Mouse (Mus musculus) intestine, embryonic 14.5 days (tissue): ENCODE data around the gene Smim27. TPM values are rescaled to one million over a fixed set of nuclear protein-coding genes. Genes with fewer than 3 reads are reported as not detected.

ENCODE experiments used
- ATAC-seq: fragments of 200-750 bp; cut with Nextera tagmentation; replicated peaks from 2 replicates; pipeline ENCODE4 v1.8.0; 2017; ENCODE audit warnings: low read depth, moderate number of reproducible peaks, moderate TSS enrichment, moderate library complexity; ENCODE audit not compliant: low FRiP score, low TSS enrichment
- DNase-seq: peaks from one replicate; pipeline ENCODE4 v3.0.0-alpha.2; 2018; ENCODE audit warnings: low spot score
- H3K27ac ChIP-seq: fragments of 300-500 bp; sonication (generic); 2 replicates; pipeline ENCODE4 v1.5.1; 2014; ENCODE audit warnings: low read depth, mild to moderate bottlenecking, control low read depth
- H3K27me3 ChIP-seq: fragments of 300-500 bp; sonication (generic); replicated peaks from 2 replicates; pipeline ENCODE4 v1.6.1; 2014; ENCODE audit warnings: low read length, control low read depth; ENCODE audit not compliant: control insufficient read depth, insufficient read depth
- H3K36me3 ChIP-seq: fragments of 300-500 bp; sonication (generic); 2 replicates; pipeline ENCODE4 v1.6.1; 2014; ENCODE audit warnings: low read length, control low read depth; ENCODE audit not compliant: control insufficient read depth, insufficient read depth
- H3K4me1 ChIP-seq: fragments of 300-500 bp; sonication (generic); replicated peaks from 2 replicates; pipeline ENCODE4 v1.6.1; 2014; ENCODE audit warnings: low read length, control low read depth, mixed read lengths; ENCODE audit not compliant: control insufficient read depth, insufficient read depth
- H3K4me2 ChIP-seq: fragments of 300-500 bp; sonication (generic); 2 replicates; pipeline ENCODE4 v1.6.1; 2014; ENCODE audit warnings: low read length
- H3K4me3 ChIP-seq: fragments of 300-500 bp; sonication (generic); 2 replicates; pipeline ENCODE4 v1.5.1; 2014; ENCODE audit warnings: low read depth, low read length, control low read depth, mixed read lengths
- H3K9ac ChIP-seq: fragments of 300-500 bp; sonication (generic); 2 replicates; pipeline ENCODE4 v1.6.1; 2014; ENCODE audit warnings: mild to moderate bottlenecking, low read length
- H3K9me3 ChIP-seq: fragments of 300-500 bp; sonication (generic); 2 replicates; pipeline ENCODE4 v1.6.1; 2016; ENCODE audit warnings: low read length, control low read depth; ENCODE audit not compliant: control insufficient read depth
- WGBS: fragments of 180-500 bp; shearing (Covaris S2); extraction: QIAGEN DNeasy Blood & Tissue Kit; methylation state at CpG from one replicate; pipeline ENCODE4 v1.1.7; 2014; 5-methylcytosine and 5-hydroxymethylcytosine counted together
- polyA plus RNA-seq: library from polyadenylated mRNA; unstranded; fragments of >200 nt; fragmentation: Nextera tagmentation; extraction: Ambion mirVana; gene quantifications from 2 replicates; pipeline ENCODE4 v1.2.1, GENCODE M21; 2014

Gene Smim27
- polyA plus RNA-seq, 1 experiment from 2014 or later = 43.5 TPM

GRCm38 (mm10) chr4:40233062-40233664 lies 36.2 kb upstream of the Smim27 start:
- no peaks in the 10 kb centered on the region for H3K4me1 ChIP-seq
- no peak overlapping the region for H3K9ac ChIP-seq
- H3K27me3 ChIP-seq = no peaks in the 10 kb centered on the region
- DNase-seq (no peak), ATAC-seq (no peak)
- no peaks in the 10 kb centered on the region for H3K9me3 ChIP-seq
- H3K4me2 ChIP-seq = no peak overlapping the region
- H3K36me3 ChIP-seq = no peaks in the 10 kb centered on the region
- no peak overlapping the region for H3K27ac ChIP-seq
- 95% methylated on average over 7 of the region's 7 CpGs for WGBS
- H3K4me3 ChIP-seq = no peak overlapping the region

DNA sequence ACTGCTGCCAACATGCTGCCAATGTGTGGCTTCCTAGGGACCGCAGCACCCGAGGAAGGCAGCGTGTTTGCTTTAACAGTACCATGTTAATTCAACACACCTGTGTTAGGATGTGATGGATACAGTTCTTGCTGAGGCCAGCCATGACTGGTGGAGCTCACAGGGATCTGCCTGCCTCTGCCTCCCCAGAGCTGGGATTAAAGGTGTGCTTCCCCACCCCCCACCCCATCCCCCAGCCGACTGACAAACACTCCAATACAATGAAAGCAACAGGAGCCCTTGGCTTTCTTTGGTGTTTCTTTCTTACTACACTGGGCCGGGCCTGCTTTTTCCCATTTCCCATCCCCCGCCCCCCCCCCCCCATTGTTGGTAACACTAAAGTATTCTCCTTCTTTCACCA lies 35.1 kb upstream of the Smim27 start:
- Histone ChIP-seq H3K36me3 (no peaks in the 10 kb centered on the region), H3K27ac (no peak overlapping the region), H3K4me3 (no peak overlapping the region)

DNA sequence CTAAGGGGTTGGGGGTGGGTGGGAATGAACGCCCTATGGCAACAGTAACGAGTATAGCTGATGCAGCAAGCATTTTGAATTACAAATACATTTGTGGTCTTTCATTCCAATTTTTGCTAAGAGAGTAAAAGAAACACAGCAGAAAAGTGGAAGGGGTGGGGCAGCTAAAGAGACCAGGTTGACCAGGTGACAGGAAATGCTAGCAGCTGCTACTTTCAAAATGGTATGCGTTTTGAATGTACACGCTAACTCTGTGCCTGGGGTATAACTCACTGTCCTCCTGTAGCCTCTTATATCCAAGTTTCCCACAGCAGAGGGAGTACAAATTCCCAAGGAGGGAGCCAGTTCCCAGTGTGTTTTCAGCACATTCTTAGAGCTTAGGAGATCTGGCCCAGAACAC lies 32.5 kb upstream of the Smim27 start:
- peaks cover 3% of the 10 kb centered on the region; the same call in 1 of the 2 replicates for H3K4me1 ChIP-seq
- 70% methylated on average over 4 of the region's 4 CpGs for WGBS
- no peak overlapping the region for H3K4me2 ChIP-seq
- DNase-seq (no peak), ATAC-seq (no peak)
- no peaks in the 10 kb centered on the region for H3K36me3 ChIP-seq
- no peaks in the 10 kb centered on the region for H3K27me3 ChIP-seq
- H3K9me3 ChIP-seq = no peaks in the 10 kb centered on the region
- H3K9ac ChIP-seq = no peak overlapping the region
- H3K27ac ChIP-seq = no peak overlapping the region
- H3K4me3 ChIP-seq = no peak overlapping the region

More for the DNA sequence above, 35.1 kb upstream of the Smim27 start:
- H3K9ac ChIP-seq = no peak overlapping the region
- no peak for ATAC-seq
- 81% methylated on average over 6 of the region's 6 CpGs for WGBS
- H3K27me3 ChIP-seq = no peaks in the 10 kb centered on the region
- no peak for DNase-seq
- H3K4me1 ChIP-seq = peaks cover 3% of the 10 kb centered on the region; the same call in 1 of the 2 replicates
- no peaks in the 10 kb centered on the region for H3K9me3 ChIP-seq
- H3K4me2 ChIP-seq = no peak overlapping the region

DNA sequence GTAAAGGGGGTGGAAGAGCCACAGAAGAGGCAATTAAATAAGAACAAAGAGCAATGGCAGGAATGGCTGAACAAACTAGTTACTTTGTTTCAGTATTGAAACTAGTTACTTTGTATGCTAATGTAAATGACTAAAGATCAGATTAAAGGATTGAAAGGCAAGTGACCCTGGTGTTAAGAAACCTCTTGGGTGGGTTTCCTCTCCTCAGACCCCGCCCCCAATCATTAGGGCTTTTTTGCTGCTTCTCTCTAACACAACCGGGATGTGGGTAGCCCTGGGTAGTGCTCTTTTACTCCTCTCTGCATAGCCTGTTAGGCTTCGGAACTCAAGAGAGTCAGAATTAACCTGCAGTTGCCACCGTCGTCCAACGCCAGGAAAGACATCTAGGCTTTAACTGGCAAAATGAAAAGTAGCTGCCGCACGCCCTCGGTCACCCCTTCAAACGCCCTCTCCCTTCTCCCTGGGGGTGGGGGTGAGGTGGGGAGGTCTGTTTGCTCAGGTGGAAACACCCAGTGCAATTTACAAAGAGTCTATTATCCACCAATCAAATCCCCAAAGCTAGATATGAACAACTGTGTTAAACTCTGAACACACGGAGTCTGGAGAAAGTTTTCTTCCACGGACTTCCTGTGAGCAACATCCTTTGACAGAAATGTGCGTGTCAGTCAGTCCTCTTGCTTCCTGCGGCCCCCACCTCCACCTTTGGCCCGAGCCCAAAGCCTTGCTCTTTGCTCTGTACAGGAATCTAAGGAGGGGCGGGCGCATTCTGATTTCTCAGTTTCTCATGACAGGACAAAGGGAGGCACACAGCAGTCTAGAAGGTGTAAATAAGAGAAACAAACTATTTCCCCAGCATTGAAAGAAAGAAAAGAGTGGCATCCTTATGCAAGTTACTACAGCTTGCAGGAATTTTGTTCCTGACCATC lies 30.6 kb upstream of the Smim27 start:
- peak; percentile 71 for DNase-seq
- Histone ChIP-seq H3K4me1 (peaks cover 3% of the 10 kb centered on the region; the same call in 1 of the 2 replicates), H3K9me3 (no peaks in the 10 kb centered on the region)

GRCm38 (mm10) chr4:40239409-40240271 lies 29.7 kb upstream of the Smim27 start, which contains the start of gene Ddx58:
Gene Ddx58 (minus strand): TSS chr4:40239828.
- Histone ChIP-seq H3K4me2 (peak within 1 kb of the TSS; percentile 55), H3K4me3 (peak within 1 kb of the TSS; percentile 56), H3K9me3 (no peaks in the 10 kb centered on the region), H3K27ac (peak within 1 kb of the TSS; percentile 4; the same call in 1 of the 2 replicates), H3K9ac (peak within 1 kb of the TSS; percentile 20), H3K27me3 (no peaks in the 10 kb centered on the region), H3K4me1 (peaks cover 3% of the 10 kb centered on the region; the same call in 1 of the 2 replicates), H3K36me3 (no peaks in the 10 kb centered on the region)
- ATAC-seq (peak; percentile 62), DNase-seq (peak; percentile 80)
- under 1% methylated on average over 35 of the region's 35 CpGs for WGBS

More for the DNA sequence above, 30.6 kb upstream of the Smim27 start:
- 0 out of 2 replicates have a peak, but pooled peaks have one; percentile 50 for ATAC-seq
- Histone ChIP-seq H3K4me2 (peak overlapping the region; percentile 55), H3K27ac (peak overlapping the region; percentile 4; the same call in 1 of the 2 replicates), H3K36me3 (no peaks in the 10 kb centered on the region), H3K4me3 (peak overlapping the region; percentile 56), H3K27me3 (no peaks in the 10 kb centered on the region), H3K9ac (peak overlapping the region; percentile 20)
- 3% methylated on average over 17 of the region's 17 CpGs for WGBS

DNA sequence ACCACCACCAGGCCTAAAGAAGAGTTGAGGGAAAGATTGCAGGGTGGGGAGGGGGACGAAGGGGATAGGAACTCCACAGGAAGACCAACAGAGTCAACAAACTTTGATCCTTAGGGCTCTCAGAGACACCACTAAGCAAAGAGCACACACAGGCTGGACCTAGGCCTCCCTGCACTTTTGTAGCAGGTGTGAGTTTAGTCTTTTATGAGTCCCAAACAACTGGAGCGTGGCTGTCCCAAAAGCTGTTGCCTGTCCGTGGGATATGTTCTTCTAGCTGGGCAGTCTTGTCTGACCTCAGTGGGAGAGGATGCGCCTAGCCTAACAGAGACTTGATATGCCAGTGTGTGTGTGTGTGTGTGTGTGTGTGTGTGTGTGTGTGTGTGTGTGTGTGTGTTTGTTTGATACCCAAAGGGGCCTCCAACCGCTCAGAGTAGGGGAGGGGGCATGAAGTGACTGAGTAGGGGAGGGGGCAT lies 29.1 kb upstream of the Smim27 start:
- 50% methylated on average over 5 of the region's 5 CpGs for WGBS
- H3K9me3 ChIP-seq = no peaks in the 10 kb centered on the region
- H3K27me3 ChIP-seq = no peaks in the 10 kb centered on the region
- H3K9ac ChIP-seq = no peak overlapping the region
- ATAC-seq = peak; percentile 43; the same call in 1 of the 2 replicates
- H3K36me3 ChIP-seq = no peaks in the 10 kb centered on the region
- H3K27ac ChIP-seq = peak overlapping the region; percentile 4; the same call in 1 of the 2 replicates
- peak overlapping the region; percentile 55 for H3K4me2 ChIP-seq
- peaks cover 3% of the 10 kb centered on the region; the same call in 1 of the 2 replicates for H3K4me1 ChIP-seq
- H3K4me3 ChIP-seq = peak overlapping the region; percentile 56; the same call in 1 of the 2 replicates
- DNase-seq = no peak

DNA sequence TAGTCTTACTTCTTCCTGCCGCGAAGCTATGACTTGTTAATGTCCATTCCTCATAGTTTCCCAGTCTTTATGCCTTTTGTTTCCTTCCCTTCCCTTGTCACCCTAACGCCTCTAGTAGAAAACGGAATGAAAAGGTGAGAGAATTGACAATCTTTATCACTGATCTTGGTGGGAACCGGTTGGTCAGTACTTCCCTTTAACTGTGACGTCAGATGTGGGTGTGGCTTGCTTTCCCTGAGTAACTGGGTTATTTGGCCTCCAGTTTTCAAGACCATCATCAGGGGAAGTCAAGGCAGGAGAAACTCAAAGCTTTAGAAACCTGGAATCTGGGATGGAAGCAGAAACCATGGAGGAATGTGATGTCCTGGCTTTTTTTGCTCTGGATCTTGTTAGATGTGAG lies 27.5 kb upstream of the Smim27 start:
- no peak overlapping the region for H3K27ac ChIP-seq
- H3K9me3 ChIP-seq = no peaks in the 10 kb centered on the region
- no peaks in the 10 kb centered on the region for H3K36me3 ChIP-seq
- peaks cover 3% of the 10 kb centered on the region; the same call in 1 of the 2 replicates for H3K4me1 ChIP-seq
- H3K4me2 ChIP-seq = no peak overlapping the region
- H3K4me3 ChIP-seq = no peak overlapping the region
- 54% methylated on average over 6 of the region's 6 CpGs for WGBS
- ATAC-seq (no peak), DNase-seq (no peak)
- no peaks in the 10 kb centered on the region for H3K27me3 ChIP-seq
- no peak overlapping the region for H3K9ac ChIP-seq

DNA sequence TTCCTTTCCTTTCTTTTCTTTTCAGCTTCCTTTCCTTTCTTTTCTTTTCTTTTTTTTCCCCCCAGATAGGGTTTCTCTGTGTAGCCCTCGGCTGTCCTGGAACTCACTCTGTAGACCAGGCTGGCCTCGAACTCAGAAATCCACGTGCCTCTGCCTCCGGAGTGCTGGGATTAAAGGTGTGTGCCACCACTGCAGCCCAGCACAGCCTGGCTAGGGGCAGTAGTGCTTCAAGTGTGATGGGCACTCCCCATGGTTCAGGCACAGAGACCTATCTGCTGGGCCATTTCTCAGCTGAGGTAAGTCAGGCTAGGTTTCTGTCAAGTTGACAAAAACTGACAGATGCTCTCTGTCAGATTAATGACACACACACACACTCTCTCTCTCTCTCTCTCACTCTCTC lies 26.4 kb upstream of the Smim27 start:
- H3K4me3 ChIP-seq = no peak overlapping the region
- no peak overlapping the region for H3K27ac ChIP-seq
- H3K27me3 ChIP-seq = no peaks in the 10 kb centered on the region
- ATAC-seq = no peak
- WGBS = 85% methylated on average over 4 of the region's 4 CpGs
- peaks cover 3% of the 10 kb centered on the region; the same call in 1 of the 2 replicates for H3K4me1 ChIP-seq
- no peak for DNase-seq
- H3K4me2 ChIP-seq = no peak overlapping the region
- no peaks in the 10 kb centered on the region for H3K36me3 ChIP-seq
- no peaks in the 10 kb centered on the region for H3K9me3 ChIP-seq
- no peak overlapping the region for H3K9ac ChIP-seq
